Mouse (Mus musculus) liver, embryonic 13.5 days (tissue): ENCODE data around the gene Tle3. TPM values are rescaled to one million over a fixed set of nuclear protein-coding genes. Genes with fewer than 3 reads are reported as not detected.

Source experiments
- ATAC-seq: fragments of 200-750 bp; cut with Nextera tagmentation; 2 replicates; pipeline ENCODE4 v1.8.0; 2017; ENCODE audit warnings: low read depth, mild to moderate bottlenecking, moderate number of reproducible peaks, moderate library complexity
- DNase-seq: peaks from one replicate; pipeline ENCODE4 v3.0.0; 2022
- H3K27ac ChIP-seq: fragments of 300-500 bp; sonication (generic); 2 replicates; pipeline ENCODE4 v1.5.1; 2015; ENCODE audit warnings: moderate library complexity, mild to moderate bottlenecking, inconsistent platforms
- H3K27me3 ChIP-seq: fragments of 300-500 bp; sonication (generic); 2 replicates; pipeline ENCODE4 v1.6.1; 2015; ENCODE audit warnings: mild to moderate bottlenecking, inconsistent platforms
- H3K36me3 ChIP-seq: fragments of 300-500 bp; sonication (generic); 2 replicates; pipeline ENCODE4 v1.6.1; 2015; ENCODE audit warnings: mild to moderate bottlenecking, inconsistent platforms
- H3K4me1 ChIP-seq: fragments of 300-500 bp; sonication (generic); replicated peaks from 2 replicates; pipeline ENCODE4 v1.6.1; 2015; ENCODE audit warnings: inconsistent platforms
- H3K4me2 ChIP-seq: fragments of 300-500 bp; sonication (generic); 2 replicates; pipeline ENCODE4 v1.6.1; 2015; ENCODE audit warnings: inconsistent platforms, mild to moderate bottlenecking, moderate library complexity
- H3K4me3 ChIP-seq: fragments of 300-500 bp; sonication (generic); replicated peaks from 2 replicates; pipeline ENCODE4 v1.5.1; 2015; ENCODE audit warnings: mild to moderate bottlenecking, inconsistent platforms
- H3K9ac ChIP-seq: fragments of 300-500 bp; sonication (generic); 2 replicates; pipeline ENCODE4 v1.6.1; 2015; ENCODE audit warnings: mild to moderate bottlenecking, inconsistent platforms
- H3K9me3 ChIP-seq: fragments of 300-500 bp; sonication (generic); replicated peaks from 2 replicates; pipeline ENCODE4 v1.6.1; 2016; ENCODE audit warnings: inconsistent platforms
- WGBS: fragments of 180-500 bp; shearing (Covaris S2); methylation state at CpG from one replicate; pipeline ENCODE4 v1.1.7; 2015; ENCODE audit not compliant: insufficient replicate concordance; 5-methylcytosine and 5-hydroxymethylcytosine counted together
- polyA plus RNA-seq: library from polyadenylated mRNA; unstranded; fragments of >200 nt; fragmentation: Nextera tagmentation; extraction: Ambion mirVana; gene quantifications from 2 replicates; pipeline ENCODE4 v1.2.1, GENCODE M21; 2015

Gene Tle3
- polyA plus RNA-seq, 1 experiment from 2014 or later: 3.7 TPM

DNA sequence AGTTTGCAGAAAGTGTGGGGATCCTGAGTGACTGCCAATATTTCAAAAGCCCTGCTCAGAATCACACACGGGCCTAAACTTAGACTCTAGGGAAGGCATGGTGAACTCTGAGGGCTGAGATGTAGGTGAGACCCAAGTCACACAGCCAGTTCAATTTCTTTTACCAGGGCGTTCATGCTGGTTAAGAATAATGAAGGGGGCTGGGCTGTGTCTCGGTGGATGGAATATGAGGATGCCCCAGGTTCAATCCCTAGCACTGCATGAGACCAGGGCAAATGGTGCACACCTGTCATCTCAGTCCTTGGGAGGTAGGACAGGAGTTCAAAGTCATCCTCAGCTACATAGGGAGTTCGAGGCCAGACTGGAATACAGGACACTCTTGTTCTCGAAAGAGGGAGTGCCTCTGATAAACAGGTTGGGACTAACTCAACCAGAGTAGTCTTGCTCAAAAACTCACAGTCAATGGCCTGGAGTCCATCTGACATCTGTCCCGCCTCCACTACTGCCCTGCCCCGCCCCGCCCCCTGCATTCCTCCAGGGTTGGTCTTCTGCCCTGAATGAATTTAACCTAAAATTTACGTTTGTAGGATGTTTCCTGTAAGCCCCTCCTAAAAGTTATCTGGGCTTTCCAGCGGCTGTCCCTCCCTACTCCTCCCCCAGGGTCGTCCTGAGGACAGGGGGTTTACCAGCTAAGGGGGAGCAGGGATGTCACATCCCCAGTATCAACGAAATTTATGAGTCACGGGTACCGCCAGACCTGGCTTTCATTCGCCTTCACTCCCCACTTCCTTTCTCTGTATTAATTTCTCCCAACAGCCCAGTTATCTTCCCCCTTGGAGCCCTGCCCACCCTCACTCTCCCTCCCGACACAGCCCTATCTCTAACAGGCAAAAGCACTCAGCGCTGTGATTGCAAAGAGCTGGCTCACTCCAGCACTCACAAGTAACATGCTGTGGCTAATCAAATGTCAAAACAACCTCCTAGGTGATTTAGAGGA lies 35.3 kb upstream of the Tle3 start:
- WGBS: 18% methylated on average over 17 of the region's 17 CpGs

DNA sequence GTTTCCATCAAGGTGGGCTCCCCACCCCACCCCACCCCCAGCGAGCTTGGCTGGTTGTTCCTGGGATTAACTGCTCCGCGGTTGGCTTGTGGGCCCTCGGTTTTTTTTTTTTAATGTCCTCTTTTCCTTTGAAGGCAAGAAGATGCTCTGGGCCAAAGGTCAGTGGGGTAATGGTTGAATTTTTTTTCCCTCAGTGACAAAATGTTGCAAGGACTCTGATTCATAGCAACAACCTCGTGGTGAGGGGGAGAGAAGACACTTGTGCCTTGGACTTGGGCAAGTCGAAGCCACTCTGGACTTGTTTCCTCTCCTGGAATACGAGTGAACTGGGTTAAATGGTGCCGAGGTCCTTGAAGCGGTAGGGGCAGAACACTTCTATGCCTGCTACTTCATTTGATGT lies 34.5 kb upstream of the Tle3 start:
- H3K4me3 ChIP-seq: no peak overlapping the region
- no peak for DNase-seq
- WGBS: 11% methylated on average over 9 of the region's 9 CpGs
- no peaks in the 10 kb centered on the region for H3K36me3 ChIP-seq
- H3K9ac ChIP-seq: no peak overlapping the region
- no peak overlapping the region for H3K27ac ChIP-seq
- no peak for ATAC-seq
- peaks cover 29% of the 10 kb centered on the region for H3K4me1 ChIP-seq
- no peaks in the 10 kb centered on the region for H3K9me3 ChIP-seq
- H3K27me3 ChIP-seq: peaks cover 85% of the 10 kb centered on the region
- no peak overlapping the region for H3K4me2 ChIP-seq

More for the DNA sequence above, 35.3 kb upstream of the Tle3 start:
- no peak overlapping the region for H3K4me3 ChIP-seq
- no peak overlapping the region for H3K4me2 ChIP-seq
- H3K36me3 ChIP-seq: no peaks in the 10 kb centered on the region
- no peaks in the 10 kb centered on the region for H3K9me3 ChIP-seq
- DNase-seq (no peak), ATAC-seq (no peak)
- no peak overlapping the region for H3K9ac ChIP-seq
- peaks cover 34% of the 10 kb centered on the region for H3K4me1 ChIP-seq
- H3K27me3 ChIP-seq: peaks cover 84% of the 10 kb centered on the region
- no peak overlapping the region for H3K27ac ChIP-seq

DNA sequence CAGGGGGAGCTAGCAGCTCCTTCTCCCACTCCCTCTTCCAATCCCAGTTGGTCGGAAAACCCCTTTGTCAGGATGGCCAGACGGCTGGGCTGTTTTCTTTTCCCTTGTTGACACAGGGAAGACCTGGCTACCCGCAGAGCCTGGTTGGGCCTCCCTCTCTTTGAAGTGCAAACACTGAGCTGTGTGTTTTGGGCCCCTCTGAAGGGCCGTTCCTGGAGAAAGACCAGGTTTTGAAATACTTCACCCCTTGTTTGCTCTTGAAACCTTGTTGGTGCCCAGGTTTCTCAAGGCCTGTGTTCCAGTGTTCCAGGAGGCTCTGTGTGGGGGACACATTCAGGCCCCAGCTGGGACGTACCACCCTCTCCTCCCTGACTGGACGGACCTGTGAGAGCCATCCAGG lies 32.9 kb upstream of the Tle3 start:
- peak; percentile 62 for ATAC-seq
- DNase-seq: no peak
- WGBS: 43% methylated on average over 6 of the region's 6 CpGs
- no peaks in the 10 kb centered on the region for H3K36me3 ChIP-seq
- H3K27me3 ChIP-seq: peaks cover 80% of the 10 kb centered on the region
- no peak overlapping the region for H3K9ac ChIP-seq
- H3K27ac ChIP-seq: no peak overlapping the region
- H3K4me1 ChIP-seq: peaks cover 28% of the 10 kb centered on the region
- H3K4me3 ChIP-seq: no peak overlapping the region
- H3K4me2 ChIP-seq: no peak overlapping the region
- H3K9me3 ChIP-seq: no peaks in the 10 kb centered on the region

DNA sequence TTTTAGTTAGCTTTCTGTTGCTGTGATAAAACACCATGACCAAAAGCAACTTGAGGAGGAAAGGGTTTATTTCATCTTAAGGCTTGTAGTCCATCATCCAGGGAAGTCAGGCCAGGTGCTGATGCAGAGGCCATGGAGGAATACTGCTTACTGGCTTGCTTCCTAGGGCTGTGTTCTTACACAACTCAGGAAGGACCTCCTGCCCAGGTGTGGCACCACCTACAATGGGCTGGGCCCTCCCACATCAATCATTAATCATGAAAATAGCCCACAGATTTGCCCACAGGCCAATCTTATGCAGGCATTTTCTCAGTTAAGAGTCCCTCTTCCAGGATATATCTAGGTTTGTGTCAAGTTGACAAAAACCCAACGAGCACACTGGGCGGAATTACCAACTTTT lies 31.8 kb upstream of the Tle3 start:
- peaks cover 28% of the 10 kb centered on the region for H3K4me1 ChIP-seq
- DNase-seq: no peak
- H3K9ac ChIP-seq: no peak overlapping the region
- H3K4me3 ChIP-seq: no peak overlapping the region
- peaks cover 80% of the 10 kb centered on the region for H3K27me3 ChIP-seq
- no peaks in the 10 kb centered on the region for H3K36me3 ChIP-seq
- WGBS: 54% methylated on average over 2 of the region's 2 CpGs
- H3K27ac ChIP-seq: no peak overlapping the region
- H3K4me2 ChIP-seq: no peak overlapping the region
- no peaks in the 10 kb centered on the region for H3K9me3 ChIP-seq
- ATAC-seq: no peak

DNA sequence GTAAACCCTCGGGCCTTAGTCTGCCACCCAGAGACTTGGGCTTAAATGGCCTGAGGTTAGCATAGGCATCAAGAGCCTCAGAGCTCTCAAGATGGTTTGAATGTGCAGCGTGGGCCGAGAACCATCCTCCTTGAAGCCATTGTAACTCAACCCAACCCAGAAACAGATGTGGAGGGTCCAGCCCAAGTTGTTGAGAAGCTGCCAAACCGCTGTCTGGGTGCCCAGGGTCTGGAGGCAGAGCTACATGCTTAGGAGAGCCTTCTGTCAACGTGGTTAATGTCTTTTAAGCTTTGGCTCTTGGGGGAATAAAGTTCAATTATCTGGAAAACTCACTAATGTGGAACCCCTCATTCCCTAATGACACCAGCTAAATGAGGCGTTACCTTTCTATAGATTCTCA lies 29.9 kb upstream of the Tle3 start:
- DNase-seq (no peak), ATAC-seq (no peak)
- Histone ChIP-seq H3K9ac (no peak overlapping the region), H3K4me1 (peaks cover 25% of the 10 kb centered on the region), H3K27ac (no peak overlapping the region), H3K9me3 (no peaks in the 10 kb centered on the region), H3K36me3 (no peaks in the 10 kb centered on the region), H3K4me2 (no peak overlapping the region), H3K4me3 (no peak overlapping the region), H3K27me3 (peaks cover 66% of the 10 kb centered on the region)
- WGBS: 56% methylated on average over 6 of the region's 6 CpGs

DNA sequence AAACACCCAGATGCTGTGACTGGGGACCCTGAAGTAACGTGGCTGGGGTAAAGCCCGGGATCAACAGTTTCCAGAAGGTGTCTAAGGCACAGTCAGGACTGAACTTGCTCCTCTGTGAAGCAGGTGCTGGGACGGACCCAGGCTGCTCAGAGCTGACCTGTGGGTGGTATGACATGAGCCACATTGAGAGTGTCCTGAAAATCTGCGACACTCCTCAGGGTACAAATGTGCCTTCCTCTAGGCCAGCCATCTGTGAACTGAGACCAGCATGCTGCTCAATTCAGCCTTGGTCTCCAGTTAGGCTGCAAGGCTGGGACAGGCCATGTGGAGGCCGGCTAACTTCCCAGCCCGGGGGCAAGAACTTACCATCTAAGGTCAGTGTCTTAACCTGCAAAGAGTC lies 27.5 kb upstream of the Tle3 start:
- peaks cover 54% of the 10 kb centered on the region for H3K27me3 ChIP-seq
- H3K36me3 ChIP-seq: no peaks in the 10 kb centered on the region
- H3K4me2 ChIP-seq: no peak overlapping the region
- H3K4me3 ChIP-seq: no peak overlapping the region
- H3K27ac ChIP-seq: no peak overlapping the region
- DNase-seq (no peak), ATAC-seq (no peak)
- no peaks in the 10 kb centered on the region for H3K9me3 ChIP-seq
- 52% methylated on average over 6 of the region's 6 CpGs for WGBS
- H3K9ac ChIP-seq: no peak overlapping the region
- peaks cover 15% of the 10 kb centered on the region for H3K4me1 ChIP-seq

DNA sequence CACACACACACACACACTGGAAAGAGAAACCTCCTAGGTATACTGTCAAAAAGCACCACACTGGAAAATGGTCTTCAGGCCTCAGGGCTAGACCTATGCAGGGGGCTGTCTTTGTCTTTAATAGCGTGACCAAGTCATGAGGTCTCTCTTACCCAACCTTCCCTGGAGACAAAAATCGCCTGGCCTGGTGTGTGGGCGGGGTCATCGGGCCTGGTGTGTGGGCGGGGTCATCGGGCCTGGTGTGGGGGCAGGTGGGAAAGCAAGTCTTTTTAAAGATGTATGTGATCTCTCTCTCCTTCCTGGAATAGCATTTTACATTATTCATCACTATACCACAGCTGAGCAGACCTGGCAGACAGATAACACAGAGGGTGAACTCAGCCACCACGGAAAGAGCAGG lies 25.2 kb upstream of the Tle3 start:
- Histone ChIP-seq H3K27ac (no peak overlapping the region), H3K4me1 (peaks cover 17% of the 10 kb centered on the region), H3K4me2 (no peak overlapping the region), H3K9ac (no peak overlapping the region), H3K36me3 (no peaks in the 10 kb centered on the region), H3K9me3 (no peaks in the 10 kb centered on the region), H3K27me3 (peaks cover 41% of the 10 kb centered on the region), H3K4me3 (no peak overlapping the region)
- DNase-seq (no peak), ATAC-seq (no peak)
- 22% methylated on average over 7 of the region's 7 CpGs for WGBS

DNA sequence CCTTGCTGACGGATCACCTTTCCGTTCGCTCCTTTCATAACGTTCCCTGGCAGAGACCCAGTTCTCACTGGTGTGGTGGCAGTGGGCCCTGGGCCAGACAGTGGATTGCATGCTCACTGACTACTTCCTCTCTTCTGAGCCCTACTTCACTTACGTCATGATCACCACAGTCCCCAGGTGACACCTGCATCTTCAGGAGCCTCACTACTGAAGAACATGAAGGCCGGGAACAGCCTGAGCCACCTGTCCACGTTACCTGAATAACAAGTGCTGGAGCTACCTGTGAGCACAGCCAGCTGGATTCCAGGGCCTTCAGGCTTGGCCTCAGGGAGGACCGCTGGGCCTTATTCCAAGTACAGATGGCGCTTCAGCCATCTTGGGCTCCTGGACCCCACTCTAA lies 24.1 kb upstream of the Tle3 start:
- 74% methylated on average over 9 of the region's 9 CpGs for WGBS
- Histone ChIP-seq H3K27me3 (peaks cover 32% of the 10 kb centered on the region), H3K4me1 (peaks cover 17% of the 10 kb centered on the region), H3K36me3 (no peaks in the 10 kb centered on the region), H3K9ac (no peak overlapping the region), H3K27ac (no peak overlapping the region), H3K9me3 (no peaks in the 10 kb centered on the region), H3K4me2 (no peak overlapping the region), H3K4me3 (no peak overlapping the region)
- no peak for ATAC-seq
- DNase-seq: no peak

DNA sequence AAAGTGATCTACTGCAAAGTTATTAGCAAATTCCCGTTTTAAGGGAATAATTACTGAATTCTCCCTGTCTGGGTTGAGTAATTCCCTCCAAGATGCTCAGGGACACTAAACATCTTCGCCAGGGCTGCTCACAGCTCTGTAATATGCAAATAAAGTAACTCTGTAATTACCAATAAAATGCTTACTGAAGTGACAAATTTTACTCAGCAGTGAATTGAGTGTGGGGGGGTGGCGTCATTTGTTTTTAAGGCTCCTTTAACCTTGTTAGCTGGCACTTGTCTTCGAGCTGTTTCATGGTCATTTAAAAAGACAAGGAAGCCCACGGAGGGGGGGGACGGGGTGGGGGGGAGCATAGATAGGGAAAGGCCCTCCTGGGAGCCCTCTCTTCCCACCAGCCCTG lies 23.6 kb upstream of the Tle3 start:
- ATAC-seq (no peak), DNase-seq (no peak)
- WGBS: 48% methylated on average over 6 of the region's 6 CpGs
- H3K27ac ChIP-seq: no peak overlapping the region
- H3K4me2 ChIP-seq: no peak overlapping the region
- H3K27me3 ChIP-seq: peaks cover 31% of the 10 kb centered on the region
- H3K9ac ChIP-seq: no peak overlapping the region
- H3K36me3 ChIP-seq: no peaks in the 10 kb centered on the region
- H3K9me3 ChIP-seq: no peaks in the 10 kb centered on the region
- H3K4me1 ChIP-seq: peaks cover 17% of the 10 kb centered on the region
- H3K4me3 ChIP-seq: no peak overlapping the region

DNA sequence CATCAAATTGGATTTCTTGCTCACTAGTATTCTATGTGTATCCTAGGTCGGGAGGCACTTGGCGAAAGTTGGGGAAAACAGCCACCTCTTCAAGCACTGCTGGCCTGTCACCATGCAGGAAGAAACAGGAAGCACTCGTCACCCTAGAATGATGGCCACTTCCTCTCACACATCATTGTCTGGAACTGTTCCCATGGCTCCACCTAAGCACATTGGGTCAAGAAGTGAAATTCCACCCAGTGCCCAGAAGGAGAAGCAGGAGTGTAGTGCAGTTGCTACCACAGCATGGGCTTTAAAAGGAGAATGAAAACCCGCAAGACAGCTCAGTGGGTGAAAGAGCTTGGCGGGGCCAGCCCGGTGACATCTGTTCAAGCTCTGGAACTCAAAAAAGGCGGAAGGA lies 22.5 kb upstream of the Tle3 start:
- Histone ChIP-seq H3K4me1 (peaks cover 17% of the 10 kb centered on the region), H3K36me3 (no peaks in the 10 kb centered on the region), H3K27ac (no peak overlapping the region), H3K27me3 (peaks cover 30% of the 10 kb centered on the region), H3K4me2 (no peak overlapping the region), H3K9me3 (no peaks in the 10 kb centered on the region), H3K4me3 (no peak overlapping the region), H3K9ac (no peak overlapping the region)
- no peak for DNase-seq
- WGBS: 34% methylated on average over 7 of the region's 7 CpGs
- no peak for ATAC-seq

DNA sequence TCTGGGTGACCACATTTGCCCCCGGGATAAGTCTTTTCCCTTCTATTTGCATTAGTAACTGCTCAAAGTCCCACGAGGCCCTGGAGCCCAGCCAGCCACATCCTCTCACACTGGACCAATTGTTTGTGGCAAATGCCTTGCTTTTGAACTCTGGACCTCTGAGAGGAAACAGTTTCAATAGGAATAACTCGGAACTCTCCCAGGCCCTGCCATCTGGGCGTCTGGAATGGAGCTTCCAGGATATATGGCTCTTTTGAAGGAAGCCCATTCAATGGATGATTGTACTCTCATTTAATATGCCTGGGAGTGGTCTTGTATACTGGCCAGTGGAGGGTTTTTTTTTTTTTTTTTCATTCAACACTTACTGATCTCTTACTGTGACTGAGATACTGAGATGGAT lies 21.0 kb upstream of the Tle3 start:
- Histone ChIP-seq H3K4me2 (no peak overlapping the region), H3K4me3 (no peak overlapping the region), H3K27ac (no peak overlapping the region), H3K9me3 (no peaks in the 10 kb centered on the region), H3K27me3 (peaks cover 21% of the 10 kb centered on the region; the same call in 1 of the 2 replicates), H3K36me3 (no peaks in the 10 kb centered on the region), H3K9ac (no peak overlapping the region), H3K4me1 (peaks cover 17% of the 10 kb centered on the region)
- ATAC-seq (0 out of 2 replicates have a peak, but pooled peaks have one; percentile 39), DNase-seq (no peak)
- WGBS: 28% methylated on average over 4 of the region's 4 CpGs

DNA sequence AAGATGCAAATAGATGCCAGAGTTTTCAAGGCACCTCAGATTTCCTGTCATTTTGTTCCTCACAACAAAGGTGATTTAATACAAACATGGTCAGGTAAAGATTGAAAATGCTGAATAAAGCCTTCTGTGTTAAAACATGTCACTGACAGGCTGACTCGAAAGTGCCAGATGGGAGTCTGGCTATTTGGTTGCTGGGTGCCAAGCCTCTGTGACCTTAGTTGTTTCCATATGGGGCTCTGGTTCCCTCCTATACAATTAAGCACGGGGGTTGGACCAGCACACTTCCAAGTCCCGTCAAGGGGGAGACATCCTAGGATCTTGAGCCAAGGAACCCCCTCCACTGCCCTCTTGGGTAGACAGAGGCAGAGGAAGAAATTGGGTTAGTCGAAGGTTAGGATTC lies 13.2 kb upstream of the Tle3 start:
- H3K27me3 ChIP-seq: peaks cover 51% of the 10 kb centered on the region
- no peak for DNase-seq
- no peaks in the 10 kb centered on the region for H3K36me3 ChIP-seq
- WGBS: 63% methylated on average over 4 of the region's 4 CpGs
- no peaks in the 10 kb centered on the region for H3K9me3 ChIP-seq
- no peak for ATAC-seq
- H3K4me2 ChIP-seq: no peak overlapping the region
- H3K4me3 ChIP-seq: no peak overlapping the region
- H3K9ac ChIP-seq: no peak overlapping the region
- H3K4me1 ChIP-seq: peaks cover 15% of the 10 kb centered on the region
- H3K27ac ChIP-seq: no peak overlapping the region
